Mouse (Mus musculus) intestine, postnatal 0 days (tissue): ENCODE results near the gene Pigu. TPM values are rescaled to one million over a fixed set of nuclear protein-coding genes. Genes with fewer than 3 reads are reported as not detected.

Experiments used
- ATAC-seq: fragments of 200-750 bp; cut with Nextera tagmentation; 2 replicates; pipeline ENCODE4 v1.8.0; 2017; ENCODE audit warnings: mild to moderate bottlenecking, moderate TSS enrichment, moderate library complexity
- H3K27ac ChIP-seq: fragments of 300-500 bp; sonication (generic); 2 replicates; pipeline ENCODE4 v1.5.1; 2014; ENCODE audit warnings: mild to moderate bottlenecking, low read depth, low read length, moderate library complexity
- H3K27me3 ChIP-seq: fragments of 300-500 bp; sonication (generic); replicated peaks from 2 replicates; pipeline ENCODE4 v1.6.1; 2014; ENCODE audit warnings: low read length, mixed read lengths; ENCODE audit not compliant: control insufficient read depth, insufficient read depth
- H3K36me3 ChIP-seq: fragments of 300-500 bp; sonication (generic); 2 replicates; pipeline ENCODE4 v1.6.1; 2014; ENCODE audit warnings: mild to moderate bottlenecking, moderate library complexity; ENCODE audit not compliant: control insufficient read depth, insufficient read depth
- H3K4me1 ChIP-seq: fragments of 300-500 bp; sonication (generic); replicated peaks from 2 replicates; pipeline ENCODE4 v1.6.1; 2014; ENCODE audit warnings: antibody characterized with exemption, low read length, mixed read lengths; ENCODE audit not compliant: control insufficient read depth, insufficient read depth
- H3K4me2 ChIP-seq: fragments of 300-500 bp; sonication (generic); replicated peaks from 2 replicates; pipeline ENCODE4 v1.6.1; 2014; ENCODE audit warnings: low read depth, mild to moderate bottlenecking, moderate library complexity
- H3K4me3 ChIP-seq: fragments of 300-500 bp; sonication (generic); 2 replicates; pipeline ENCODE4 v1.5.1; 2014; ENCODE audit warnings: low read depth, low read length
- H3K9ac ChIP-seq: fragments of 300-500 bp; sonication (generic); 2 replicates; pipeline ENCODE4 v1.6.1; 2014; ENCODE audit warnings: mild to moderate bottlenecking, low read depth, low read length
- H3K9me3 ChIP-seq: fragments of 300-500 bp; sonication (generic); 2 replicates; pipeline ENCODE4 v1.6.1; 2016; ENCODE audit warnings: mixed run types; ENCODE audit not compliant: control insufficient read depth
- CTCF ChIP-seq: sonication (generic); IDR thresholded peaks from 2 replicates; pipeline ENCODE4 v1.5.1; 2016; ENCODE audit warnings: low read depth, mild to moderate bottlenecking, control low read depth, antibody characterized with exemption, moderate library complexity
- WGBS: fragments of 180-500 bp; shearing (Covaris S2); extraction: QIAGEN DNeasy Blood & Tissue Kit; methylation state at CpG from one replicate; pipeline ENCODE4 v1.1.7; 2014; 5-methylcytosine and 5-hydroxymethylcytosine counted together
- polyA plus RNA-seq: library from polyadenylated mRNA; unstranded; fragments of >200 nt; fragmentation: Nextera tagmentation; extraction: Ambion mirVana; gene quantifications from 2 replicates; pipeline ENCODE4 v1.2.1, GENCODE M21; 2015

The Pigu gene
- polyA plus RNA-seq, 1 experiment from 2014 or later = 31.5 TPM

DNA sequence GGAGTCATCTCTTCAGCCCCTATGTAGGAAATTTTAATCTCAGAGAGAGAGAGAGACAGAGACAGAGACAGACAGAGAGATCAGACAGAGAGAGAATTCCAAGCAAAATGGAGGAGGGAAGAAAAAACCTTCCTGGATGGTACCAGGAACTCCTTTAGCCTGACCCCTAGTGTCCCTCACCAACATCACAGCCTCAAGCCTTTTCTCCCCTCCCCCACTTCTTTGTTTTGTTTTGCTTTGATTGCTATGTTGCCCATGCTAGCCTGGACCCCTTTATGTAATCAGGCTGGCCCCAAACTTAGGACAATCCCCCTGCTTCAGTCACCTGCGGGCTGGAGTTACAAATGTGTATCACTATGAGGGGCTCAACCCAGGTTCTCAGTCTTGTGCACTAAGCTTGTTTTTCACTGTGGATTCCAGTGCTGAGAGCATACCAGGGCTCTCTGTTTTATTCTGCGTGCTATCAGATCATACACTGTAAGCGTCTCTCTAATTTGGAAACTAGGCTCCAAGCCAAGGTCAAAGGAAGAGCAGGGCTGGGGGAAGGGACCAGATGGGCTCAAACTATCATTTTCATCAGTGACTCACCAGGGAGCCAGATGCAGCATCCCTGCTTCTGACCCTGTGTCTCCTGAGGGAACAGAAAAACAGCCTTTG, 48.2 kb downstream of the Pigu start:
- Histone ChIP-seq H3K27me3 (no peaks in the 10 kb centered on the region), H3K4me2 (no peak overlapping the region), H3K4me1 (no peaks in the 10 kb centered on the region), H3K27ac (peak overlapping the region; percentile 9; the same call in 1 of the 2 replicates), H3K4me3 (no peak overlapping the region), H3K9me3 (no peaks in the 10 kb centered on the region), H3K9ac (no peak overlapping the region), H3K36me3 (peaks cover 13% of the 10 kb centered on the region; the same call in 1 of the 2 replicates)
- TF ChIP-seq CTCF = peak; percentile 69
- 42% methylated on average over 3 of the region's 3 CpGs for WGBS
- no peak for ATAC-seq

DNA sequence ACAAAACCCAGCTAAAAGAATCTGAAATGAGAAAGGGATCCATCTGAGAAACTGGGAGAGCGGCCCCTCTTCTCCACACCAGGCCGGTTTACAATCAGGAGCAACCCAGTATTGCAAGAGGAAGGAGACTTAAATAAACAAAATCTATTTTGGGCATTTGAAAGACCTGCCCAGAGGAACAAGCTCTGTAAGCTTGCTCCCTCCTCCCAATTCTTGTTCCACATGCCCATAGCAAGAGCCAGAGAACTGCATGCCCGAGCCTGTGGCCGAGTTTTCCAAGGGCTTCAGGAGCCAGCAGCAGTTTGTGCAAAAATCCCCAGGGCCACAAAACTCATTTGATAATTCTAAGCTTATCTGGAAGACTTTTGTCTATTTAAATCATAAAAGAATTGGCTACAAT, 57.7 kb downstream of the Pigu start:
- no peak overlapping the region for H3K9ac ChIP-seq
- H3K4me2 ChIP-seq = no peak overlapping the region
- no peak overlapping the region for H3K4me3 ChIP-seq
- H3K36me3 ChIP-seq = peaks cover 24% of the 10 kb centered on the region
- H3K4me1 ChIP-seq = no peaks in the 10 kb centered on the region
- H3K27ac ChIP-seq = 0 out of 2 replicates have a peak overlapping the region, but pooled peaks have one; percentile 7
- WGBS = 71% methylated on average over 4 of the region's 4 CpGs
- H3K9me3 ChIP-seq = no peaks in the 10 kb centered on the region
- no peak for ATAC-seq
- no peak for TF ChIP-seq CTCF
- H3K27me3 ChIP-seq = no peaks in the 10 kb centered on the region

DNA sequence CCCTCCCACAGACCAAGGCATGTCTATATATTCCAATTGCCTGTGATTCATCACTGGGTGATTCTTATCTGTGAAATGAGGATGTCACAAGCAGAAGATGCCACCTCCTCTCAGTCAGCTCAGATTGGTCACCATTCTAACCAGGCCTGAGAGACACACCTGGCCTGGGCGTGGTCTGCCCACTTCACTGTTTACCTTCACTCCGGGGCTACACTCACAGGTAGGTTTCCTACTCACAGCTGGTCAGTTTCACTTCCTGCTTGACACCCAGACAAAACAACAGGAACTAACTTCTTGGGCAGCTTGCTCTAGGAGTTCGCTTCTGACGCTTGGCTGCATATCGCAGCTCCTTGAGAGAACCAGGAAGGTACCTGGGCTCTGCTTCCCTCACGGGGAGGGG, 61.8 kb downstream of the Pigu start:
- peak; percentile 74 for ATAC-seq
- H3K4me2 ChIP-seq = no peak overlapping the region
- no peaks in the 10 kb centered on the region for H3K9me3 ChIP-seq
- H3K27me3 ChIP-seq = no peaks in the 10 kb centered on the region
- no peaks in the 10 kb centered on the region for H3K4me1 ChIP-seq
- 67% methylated on average over 6 of the region's 6 CpGs for WGBS
- no peak overlapping the region for H3K27ac ChIP-seq
- no peak for TF ChIP-seq CTCF
- H3K36me3 ChIP-seq = peaks cover 50% of the 10 kb centered on the region
- H3K4me3 ChIP-seq = no peak overlapping the region
- no peak overlapping the region for H3K9ac ChIP-seq

- H3K27ac ChIP-seq = no peak overlapping the region
- 85% methylated on average over 4 of the region's 4 CpGs for WGBS
- no peaks in the 10 kb centered on the region for H3K27me3 ChIP-seq
- no peak overlapping the region for H3K4me3 ChIP-seq
- H3K4me2 ChIP-seq = no peak overlapping the region
- no peak for ATAC-seq
- no peak overlapping the region for H3K9ac ChIP-seq
- H3K36me3 ChIP-seq = peaks cover 58% of the 10 kb centered on the region
- no peaks in the 10 kb centered on the region for H3K9me3 ChIP-seq
- no peak for TF ChIP-seq CTCF
- no peaks in the 10 kb centered on the region for H3K4me1 ChIP-seq
These were observed 63.3 kb downstream of the Pigu start for GRCm38 (mm10) chr2:155293946-155294345.

DNA sequence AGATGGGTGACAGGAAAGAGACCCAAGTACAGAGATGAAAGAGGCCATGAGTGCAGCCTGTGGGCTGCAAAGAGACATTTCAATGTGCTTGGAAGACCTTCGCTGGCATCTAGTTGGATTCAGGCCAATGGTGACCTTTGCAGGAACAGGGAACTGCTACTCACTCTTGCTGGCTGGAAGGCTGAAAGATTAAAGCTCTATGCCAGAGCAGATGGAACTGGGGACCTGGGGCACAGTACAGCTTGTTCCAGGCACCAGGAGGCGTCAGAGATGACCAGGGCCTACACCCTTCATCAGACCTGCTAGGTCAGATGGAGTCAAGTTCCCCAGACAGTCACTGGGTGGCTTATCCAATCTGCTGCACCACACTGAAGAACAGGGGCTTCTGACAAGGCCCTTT, 63.8 kb downstream of the Pigu start:
- no peak for ATAC-seq
- no peak overlapping the region for H3K4me3 ChIP-seq
- H3K27ac ChIP-seq = no peak overlapping the region
- H3K27me3 ChIP-seq = no peaks in the 10 kb centered on the region
- H3K4me2 ChIP-seq = no peak overlapping the region
- TF ChIP-seq CTCF = peak; percentile 11; the same call in 1 of the 2 replicates
- H3K4me1 ChIP-seq = no peaks in the 10 kb centered on the region
- H3K36me3 ChIP-seq = peaks cover 54% of the 10 kb centered on the region
- H3K9me3 ChIP-seq = no peaks in the 10 kb centered on the region
- no peak overlapping the region for H3K9ac ChIP-seq
- 89% methylated on average over 2 of the region's 2 CpGs for WGBS

DNA sequence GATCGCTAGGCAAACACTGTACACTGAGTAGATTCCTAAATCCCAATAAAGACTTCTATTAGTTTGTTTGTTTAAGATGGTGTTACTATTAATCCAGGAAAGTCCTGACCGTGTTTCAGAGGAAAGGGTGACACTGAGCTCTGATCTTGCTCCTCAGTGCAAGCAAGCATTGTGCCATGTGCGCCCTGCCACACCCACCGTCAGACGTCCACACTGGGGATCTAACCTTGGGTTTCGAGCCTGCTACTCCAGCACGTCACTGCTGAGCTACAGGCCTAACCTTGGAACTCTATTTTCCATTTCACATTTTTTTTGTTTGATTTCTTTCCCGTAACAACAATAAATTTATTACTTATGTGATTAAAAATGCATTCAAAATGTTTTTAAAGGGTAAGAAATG, 67.2 kb downstream of the Pigu start:
- no peaks in the 10 kb centered on the region for H3K9me3 ChIP-seq
- no peak overlapping the region for H3K27ac ChIP-seq
- no peak overlapping the region for H3K9ac ChIP-seq
- ATAC-seq = no peak
- H3K4me2 ChIP-seq = no peak overlapping the region
- TF ChIP-seq CTCF = no peak
- 86% methylated on average over 8 of the region's 8 CpGs for WGBS
- peaks cover 34% of the 10 kb centered on the region for H3K36me3 ChIP-seq
- H3K4me1 ChIP-seq = no peaks in the 10 kb centered on the region
- H3K4me3 ChIP-seq = no peak overlapping the region
- H3K27me3 ChIP-seq = no peaks in the 10 kb centered on the region
